Mouse (Mus musculus) urinary bladder, adult 2 months (tissue): ENCODE results near the gene Gstt1. TPM values are rescaled to one million over a fixed set of nuclear protein-coding genes. Genes with fewer than 3 reads are reported as not detected.
"Not testable (repeated sequence)": the region's sequence is repeated elsewhere in the genome, so short reads cannot be mapped to it uniquely, and the experiment has no call there.

Experiments
- DNase-seq: peaks from one replicate; pipeline ENCODE4 v3.0.0; 2022; ENCODE audit warnings: low spot score
- polyA plus RNA-seq: library from polyadenylated mRNA; depleted of rRNA; stranded (reverse); fragments of >200 nt; gene quantifications from 2 replicates; pipeline ENCODE4 v1.2.3, GENCODE M21; 2012; rRNA removed

Gstt1 gene
- polyA plus RNA-seq, result 160 and 208 TPM in 2 replicates

GRCm38 (mm10) chr10:75798176-75798696 is at the start of gene Gstt1:
Gene Gstt1 (minus strand): TSS chr10:75798584.
- DNase-seq, result no peak

- DNase-seq, result no peak
These were observed 47.0 kb upstream of the Gstt1 start for GRCm38 (mm10) chr10:75845306-75845930.

- DNase-seq, result no peak
These were observed 46.4 kb upstream of the Gstt1 start for GRCm38 (mm10) chr10:75844800-75845199.

GRCm38 (mm10) chr10:75843898-75844297 is 45.5 kb upstream of the Gstt1 start:
- DNase-seq, result not testable (repeated sequence)

- DNase-seq, result no peak
These were observed 40.7 kb upstream of the Gstt1 start for GRCm38 (mm10) chr10:75839092-75839491.

GRCm38 (mm10) chr10:75837248-75837759 is 38.9 kb upstream of the Gstt1 start, which contains the start of gene Gstt2:
Gene Gstt2 (minus strand): TSS chr10:75837424.
- DNase-seq, result peak; percentile 74

- no peak for DNase-seq
These were observed 37.6 kb upstream of the Gstt1 start for GRCm38 (mm10) chr10:75835761-75836531.

- DNase-seq, result peak; percentile 47
These were observed 36.9 kb upstream of the Gstt1 start for GRCm38 (mm10) chr10:75835307-75835706.

GRCm38 (mm10) chr10:75834721-75835120 is 36.3 kb upstream of the Gstt1 start:
- no peak for DNase-seq

GRCm38 (mm10) chr10:75834250-75834649 is 35.9 kb upstream of the Gstt1 start:
- peak; percentile 66 for DNase-seq

- peak; percentile 37 for DNase-seq
These were observed 35.2 kb upstream of the Gstt1 start for GRCm38 (mm10) chr10:75833456-75834080.

GRCm38 (mm10) chr10:75832272-75832895 is 34.0 kb upstream of the Gstt1 start:
- DNase-seq, result peak; percentile 56

- DNase-seq, result no peak
These were observed 31.9 kb upstream of the Gstt1 start for GRCm38 (mm10) chr10:75830275-75830670.

GRCm38 (mm10) chr10:75829529-75830274 is 31.3 kb upstream of the Gstt1 start:
- no peak for DNase-seq

GRCm38 (mm10) chr10:75828500-75828931 is 30.1 kb upstream of the Gstt1 start:
- no peak for DNase-seq

GRCm38 (mm10) chr10:75827668-75828360 is 29.4 kb upstream of the Gstt1 start:
- DNase-seq, result no peak

GRCm38 (mm10) chr10:75824530-75824929 is 26.1 kb upstream of the Gstt1 start:
- DNase-seq, result no peak

GRCm38 (mm10) chr10:75823782-75824181 is 25.4 kb upstream of the Gstt1 start:
- no peak for DNase-seq

GRCm38 (mm10) chr10:75822443-75822842 is 24.1 kb upstream of the Gstt1 start, which contains the start of gene Gstt4:
Gene Gstt4 (minus strand): TSS chr10:75822543.
- no peak for DNase-seq

GRCm38 (mm10) chr10:75819882-75820281 is 21.5 kb upstream of the Gstt1 start:
- no peak for DNase-seq
